Mouse (Mus musculus): Measurements from ENCODE around the gene P2rx5. TPM values are rescaled to one million over a fixed set of nuclear protein-coding genes. Genes with fewer than 3 reads are reported as not detected.

The P2rx5 gene
- polyA plus RNA-seq, 1 experiment from 2014 or later = 0.08 TPM

GRCm38 (mm10) chr11:73220651-73221050 lies 60.4 kb downstream of the P2rx5 start:
- H3K27me3 ChIP-seq (ENCODE audit: control insufficient read depth, insufficient read depth, low read length) = no peaks in the 10 kb centered on the region
- no peak overlapping the region for H3K4me3 ChIP-seq (ENCODE audit: low read depth, low read length)
- ATAC-seq (ENCODE audit: insufficient number of reproducible peaks, low FRiP score, low TSS enrichment, low read depth) = no peak
- no peak overlapping the region for H3K27ac ChIP-seq (replicated peaks; ENCODE audit: low read depth, low read length)
- WGBS = 93% methylated on average over 1 of the region's 1 CpGs
- H3K4me1 ChIP-seq (ENCODE audit: control insufficient read depth, insufficient read depth, low read length) = no peaks in the 10 kb centered on the region
- no peak overlapping the region for H3K4me2 ChIP-seq (ENCODE audit: low read depth, severe bottlenecking)
- DNase-seq (ENCODE audit: low spot score) = no peak
- no peaks in the 10 kb centered on the region for H3K36me3 ChIP-seq (ENCODE audit: control insufficient read depth, insufficient read depth, low read length)
- H3K9me3 ChIP-seq (ENCODE audit: control insufficient read depth, low read length) = no peaks in the 10 kb centered on the region
- H3K9ac ChIP-seq (ENCODE audit: low read length) = no peak overlapping the region

Other genes starting within 250 kb of the P2rx5 start
- gene Atp2a3, start 199.3 kb upstream of the P2rx5 start, polyA plus RNA-seq (2014; fragmentation: Nextera tagmentation; extraction: Ambion mirVana) = 0.67 and 0.97 TPM in 2 replicates
- gene P2rx1, start 161.3 kb upstream of the P2rx5 start, polyA plus RNA-seq (2014; fragmentation: Nextera tagmentation; extraction: Ambion mirVana) = 1.3 and 2.0 TPM in 2 replicates
- 2.7 and 3.0 TPM in 2 replicates for gene Camkk1, start 141.4 kb upstream of the P2rx5 start, polyA plus RNA-seq (2014; fragmentation: Nextera tagmentation; extraction: Ambion mirVana)
- gene Ncbp3, start 112.6 kb upstream of the P2rx5 start, polyA plus RNA-seq (2014; fragmentation: Nextera tagmentation; extraction: Ambion mirVana) = 13.8 and 14.4 TPM in 2 replicates
- 0.51 and 0.54 TPM in 2 replicates for gene Itgae, start 69.8 kb upstream of the P2rx5 start, polyA plus RNA-seq (2014; fragmentation: Nextera tagmentation; extraction: Ambion mirVana)
- gene Haspin, start 22.1 kb upstream of the P2rx5 start, polyA plus RNA-seq (2014; fragmentation: Nextera tagmentation; extraction: Ambion mirVana) = 19.5 and 19.9 TPM in 2 replicates
- 95.2 and 111 TPM in 2 replicates for gene Emc6, start 16.6 kb downstream of the P2rx5 start, polyA plus RNA-seq (2014; fragmentation: Nextera tagmentation; extraction: Ambion mirVana)
- gene Tax1bp3, start 16.7 kb downstream of the P2rx5 start, polyA plus RNA-seq (2014; fragmentation: Nextera tagmentation; extraction: Ambion mirVana) = 220 and 222 TPM in 2 replicates
- gene Ctns, start 38.6 kb downstream of the P2rx5 start, polyA plus RNA-seq (2014; fragmentation: Nextera tagmentation; extraction: Ambion mirVana) = 23.6 and 25.5 TPM in 2 replicates
- 0.74 and 1.0 TPM in 2 replicates for gene Shpk, start 39.0 kb downstream of the P2rx5 start, polyA plus RNA-seq (2014; fragmentation: Nextera tagmentation; extraction: Ambion mirVana)
- gene Trpv1, start 73.9 kb downstream of the P2rx5 start, polyA plus RNA-seq (2014; fragmentation: Nextera tagmentation; extraction: Ambion mirVana) = 0.09 TPM in 2 replicates
- gene Trpv3, start 107.0 kb downstream of the P2rx5 start, polyA plus RNA-seq (2014; fragmentation: Nextera tagmentation; extraction: Ambion mirVana) = 0.08 TPM in 1 of 2 replicates, not detected in the other
- not detected in 2 replicates for gene Aspa, start 169.2 kb downstream of the P2rx5 start, polyA plus RNA-seq (2014; fragmentation: Nextera tagmentation; extraction: Ambion mirVana)
- not detected in 2 replicates for gene Gm49340, start 169.3 kb downstream of the P2rx5 start, polyA plus RNA-seq (2014; fragmentation: Nextera tagmentation; extraction: Ambion mirVana)
- not detected in 2 replicates for gene Spata22, start 169.3 kb downstream of the P2rx5 start, polyA plus RNA-seq (2014; fragmentation: Nextera tagmentation; extraction: Ambion mirVana)
- gene Olfr20, start 190.4 kb downstream of the P2rx5 start, polyA plus RNA-seq (2014; fragmentation: Nextera tagmentation; extraction: Ambion mirVana) = not detected in 2 replicates
- not detected in 2 replicates for gene Olfr376, start 210.8 kb downstream of the P2rx5 start, polyA plus RNA-seq (2014; fragmentation: Nextera tagmentation; extraction: Ambion mirVana)
- gene Olfr1, start 239.2 kb downstream of the P2rx5 start, polyA plus RNA-seq (2014; fragmentation: Nextera tagmentation; extraction: Ambion mirVana) = not detected in 2 replicates